Mouse (Mus musculus) testis, adult 2 months (tissue): ENCODE results near the gene Vangl2.

Experiments used
- CTCF ChIP-seq: fragments of 200-500 bp; IDR thresholded peaks from 2 replicates; pipeline ENCODE4 v1.5.1; 2012; ENCODE audit warnings: low read depth, mild to moderate bottlenecking, inconsistent platforms, low read length, moderate library complexity; ENCODE audit not compliant: control insufficient read depth, insufficient read depth, insufficient replicate concordance
- POLR2A ChIP-seq: fragments of 200-500 bp; IDR thresholded peaks from 2 replicates; pipeline ENCODE4 v1.6.1; 2012; ENCODE audit warnings: low read depth, mild to moderate bottlenecking, inconsistent platforms, low read length, moderate library complexity; ENCODE audit not compliant: control insufficient read depth

DNA sequence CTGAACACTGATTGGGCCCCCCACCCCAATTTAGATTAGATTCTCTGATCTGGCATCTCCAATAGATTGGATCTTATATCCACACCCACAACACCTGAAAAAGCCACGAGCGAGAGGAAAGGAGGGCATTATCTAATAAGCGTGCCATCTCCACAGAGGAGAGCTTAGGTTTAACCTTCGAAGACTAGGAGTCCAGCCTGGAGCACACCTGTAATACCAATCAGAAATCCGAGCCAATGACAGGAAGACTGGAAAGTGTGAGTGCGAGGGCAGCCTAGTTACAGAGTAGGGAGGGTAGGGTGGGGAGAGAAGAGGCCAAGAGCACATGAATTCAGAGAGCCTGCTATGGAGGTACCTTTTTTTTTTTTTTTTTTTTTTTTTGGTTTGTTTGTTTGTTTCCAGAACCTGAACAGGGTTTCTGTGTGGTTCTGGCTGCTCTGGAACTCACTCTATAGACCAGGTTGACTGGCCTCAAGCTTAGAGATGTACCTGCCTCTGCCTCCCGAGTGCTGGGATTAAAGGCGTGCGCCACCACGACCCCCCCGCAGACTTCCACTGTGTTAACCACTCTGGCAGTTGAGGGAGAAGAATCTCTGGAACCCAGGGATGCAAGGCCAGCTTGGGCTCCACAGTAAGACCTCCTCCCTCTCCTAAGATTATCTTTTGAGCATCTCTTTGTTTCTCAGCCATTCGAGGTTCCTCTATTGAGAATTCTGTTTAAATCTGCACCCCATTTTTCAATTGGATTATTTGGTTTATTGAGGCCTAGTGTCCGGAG lies 29.2 kb downstream of the Vangl2 start:
- no peak for TF ChIP-seq POLR2A
- TF ChIP-seq CTCF, result no peak
